20 mouse cellular contexts compared by ENCODE assay signal in the genomic region with DNA sequence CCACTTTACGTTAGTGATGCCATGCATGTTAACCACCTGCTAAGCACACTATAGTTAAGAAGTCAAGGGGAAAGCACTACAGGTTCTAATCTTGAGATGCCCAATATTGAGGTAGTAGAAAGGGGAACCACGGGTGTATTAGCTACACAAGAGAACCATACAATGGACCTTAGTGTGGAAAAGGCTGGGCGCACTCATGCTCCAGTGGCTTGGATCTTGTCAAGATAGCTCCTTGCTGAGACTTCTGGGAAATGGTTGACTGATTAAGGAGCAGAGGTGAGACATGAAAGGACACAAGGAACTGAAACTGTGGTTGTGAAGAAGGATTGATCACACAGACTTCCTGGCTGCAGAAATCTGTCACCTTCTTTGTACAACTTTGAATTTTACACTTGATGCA.
"Had no signal": no experiment of that assay in that cellular context is flagged by ENCODE, and none has a peak within 500 bp of the region (broad histone marks: within the 10 kb centered on the region; RNA-seq: fewer than 3 reads in every experiment).

No protein-coding gene starts in this region.

- ATAC-seq: liver, postnatal 0 days; lung, postnatal 0 days; midbrain, embryonic 13.5 days; midbrain, embryonic 16.5 days had no signal

- H3K4me1 ChIP-seq: liver, embryonic 13.5 days; liver, embryonic 15.5 days; lung, embryonic 15.5 days; megakaryocyte, embryonic 14.5 days; midbrain, embryonic 13.5 days; neural tube, embryonic 13.5 days; neural tube, embryonic 15.5 days had no signal

- H3K4me3 ChIP-seq: liver, embryonic 13.5 days; liver, embryonic 15.5 days; lung, embryonic 15.5 days; megakaryocyte, embryonic 14.5 days; midbrain, embryonic 13.5 days; myocyte; neural tube, embryonic 13.5 days; neural tube, embryonic 15.5 days had no signal

- H3K36me3 ChIP-seq: liver, embryonic 13.5 days; liver, embryonic 15.5 days; lung, embryonic 15.5 days; midbrain, embryonic 13.5 days; neural tube, embryonic 13.5 days; neural tube, embryonic 15.5 days had no signal

- H3K27ac ChIP-seq: liver, embryonic 13.5 days; liver, embryonic 15.5 days; lung, embryonic 15.5 days; macrophage; midbrain, embryonic 13.5 days; neural tube, embryonic 13.5 days; neural tube, embryonic 15.5 days had no signal

- H3K27me3 ChIP-seq: liver, embryonic 13.5 days; liver, embryonic 15.5 days; lung, embryonic 15.5 days; megakaryocyte, embryonic 14.5 days; midbrain, embryonic 13.5 days; neural tube, embryonic 13.5 days; neural tube, embryonic 15.5 days had no signal

- H3K9me3 ChIP-seq: liver, embryonic 13.5 days; liver, embryonic 15.5 days; lung, embryonic 15.5 days; neural tube, embryonic 13.5 days; neural tube, embryonic 15.5 days had no signal

- H3K4me2 ChIP-seq: liver, embryonic 13.5 days; liver, embryonic 15.5 days; lung, embryonic 15.5 days; midbrain, embryonic 11.5 days; midbrain, embryonic 13.5 days; neural tube, embryonic 13.5 days; neural tube, embryonic 15.5 days had no signal

- H3K9ac ChIP-seq: liver, embryonic 13.5 days; liver, embryonic 15.5 days; liver, postnatal 0 days; lung, embryonic 15.5 days; midbrain, embryonic 13.5 days; neural tube, embryonic 13.5 days; neural tube, embryonic 15.5 days had no signal

- DNase-seq: liver, embryonic 13.5 days; liver, postnatal 0 days; lung, adult 2 months; lung, postnatal 14 days; lung, postnatal 36 days; right cerebral cortex, postnatal 14 days; thymus, adult 2 months; thymus, postnatal 25 days; thymus, postnatal 4 days had no signal
